Mouse (Mus musculus): ENCODE results near the gene Fcmr.
A peak's percentile ranks its signal among the peaks of the same experiment; 100 is the strongest.

Gene Fcmr

GRCm38 (mm10) chr1:130857456-130857855 is 8.0 kb upstream of the Fcmr start:
- no peak for DNase-seq (ENCODE audit: low read depth, low spot score)

GRCm38 (mm10) chr1:130864238-130864637 is 1.2 kb upstream of the Fcmr start:
- DNase-seq (ENCODE audit: low read depth, low spot score) = peak; percentile 64

GRCm38 (mm10) chr1:130864741-130865140 is 728 bp upstream of the Fcmr start:
- no peak for DNase-seq (ENCODE audit: low read depth, low spot score)

GRCm38 (mm10) chr1:130872912-130873311 is 7.4 kb downstream of the Fcmr start:
- DNase-seq (ENCODE audit: low read depth, low spot score) = no peak

- peak; percentile 79 for DNase-seq (ENCODE audit: low read depth, low spot score)
These were observed 9.7 kb downstream of the Fcmr start for GRCm38 (mm10) chr1:130875139-130875538.

- DNase-seq (ENCODE audit: low read depth, low spot score) = no peak
These were observed 10.4 kb downstream of the Fcmr start for GRCm38 (mm10) chr1:130875910-130876309.

- DNase-seq (ENCODE audit: low read depth, low spot score) = peak; percentile 86
These were observed 11.6 kb downstream of the Fcmr start for GRCm38 (mm10) chr1:130876931-130877509.

GRCm38 (mm10) chr1:130877889-130878614 is 12.6 kb downstream of the Fcmr start:
- DNase-seq (ENCODE audit: low read depth, low spot score) = peak; percentile 22

- no peak for DNase-seq (ENCODE audit: low read depth, low spot score)
These were observed 14.5 kb downstream of the Fcmr start for GRCm38 (mm10) chr1:130879927-130880326.

GRCm38 (mm10) chr1:130883146-130883545 is 17.7 kb downstream of the Fcmr start:
- no peak for DNase-seq (ENCODE audit: low read depth, low spot score)

GRCm38 (mm10) chr1:130887354-130887753 is 21.9 kb downstream of the Fcmr start, which contains the start of gene Il24:
Il24 (minus strand) TSS chr1:130887454.
- DNase-seq (ENCODE audit: low read depth, low spot score) = no peak

GRCm38 (mm10) chr1:130892446-130892845 is 27.0 kb downstream of the Fcmr start:
- DNase-seq (ENCODE audit: low read depth, low spot score) = no peak

- no peak for DNase-seq (ENCODE audit: low read depth, low spot score)
These were observed 28.0 kb downstream of the Fcmr start for GRCm38 (mm10) chr1:130893329-130894040.

- DNase-seq (ENCODE audit: low read depth, low spot score) = peak; percentile 37
These were observed 29.0 kb downstream of the Fcmr start for GRCm38 (mm10) chr1:130894468-130894867.

GRCm38 (mm10) chr1:130902505-130902904 is 37.0 kb downstream of the Fcmr start:
- no peak for DNase-seq (ENCODE audit: low read depth, low spot score)

- DNase-seq (ENCODE audit: low read depth, low spot score) = no peak
These were observed 46.0 kb downstream of the Fcmr start, which contains the start of gene Il20 for GRCm38 (mm10) chr1:130911401-130912010. Il20 (minus strand) TSS chr1:130911451.

GRCm38 (mm10) chr1:130918323-130918980 is 53.0 kb downstream of the Fcmr start:
- DNase-seq (ENCODE audit: low read depth, low spot score) = no peak

GRCm38 (mm10) chr1:130926484-130926883 is 61.0 kb downstream of the Fcmr start:
- no peak for DNase-seq (ENCODE audit: low read depth, low spot score)
